ENCODE assay signal across 28 mouse cellular contexts in the genomic region with DNA sequence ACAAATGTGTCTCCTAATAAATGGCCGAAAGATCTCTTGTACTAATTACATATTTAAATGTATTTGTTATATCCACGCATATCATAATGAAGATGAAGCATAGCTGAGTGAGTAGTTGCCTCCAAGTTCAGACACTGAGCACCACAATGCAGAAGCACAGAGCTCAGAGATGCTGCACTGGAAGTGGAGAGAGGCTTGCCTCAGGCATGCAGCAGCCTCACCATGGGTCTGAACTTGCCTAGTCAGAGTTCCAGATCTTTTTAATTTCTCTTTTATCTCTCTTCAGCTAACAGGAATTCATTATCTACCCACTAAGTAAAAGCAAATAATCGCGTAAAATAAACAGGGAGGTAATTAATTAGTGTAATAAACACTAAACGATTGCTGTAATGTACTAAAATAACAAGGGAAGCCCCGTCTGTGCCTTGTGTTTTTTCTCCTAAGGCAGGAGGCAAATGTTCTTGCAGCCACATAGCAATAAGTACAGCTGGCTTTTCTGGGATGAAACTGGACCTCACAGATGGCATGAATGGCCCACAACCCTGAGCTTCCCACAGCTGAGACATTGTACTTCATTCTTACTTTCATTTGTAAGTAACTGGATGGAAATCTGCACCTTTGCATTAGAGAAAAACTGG.
DNase-seq lines count a peak whose midpoint lies in the region; ATAC-seq lines count a peak whose summit lies in the region.
"Had no signal": no experiment of that assay in that cellular context is flagged by ENCODE, and none has a peak within 500 bp of the region (broad histone marks: within the 10 kb centered on the region; RNA-seq: fewer than 3 reads in every experiment).

No protein-coding gene starts in this region.

- H3K4me3 ChIP-seq in kidney, embryonic 14.5 days (ENCODE audit: low read length), result no peak overlapping the region
- H3K4me3 ChIP-seq in neural tube, embryonic 14.5 days (ENCODE audit: low read depth, low read length), result no peak overlapping the region
- H3K4me3 ChIP-seq: forebrain, embryonic 15.5 days; gastrocnemius, adult 2 months; intestine, embryonic 15.5 days had no signal

- peak; percentile 31 for DNase-seq in heart, adult 11 months
- DNase-seq in heart, adult 8-10 months (ENCODE audit: low spot score), result no peak
- DNase-seq in kidney, postnatal 10 days, result peak; percentile 10
- peak; percentile 6 for DNase-seq in Muller cell, postnatal 12 days (ENCODE audit: inconsistent ontology term)
- no peak for DNase-seq in heart, postnatal 36 days
- DNase-seq: adrenal gland, postnatal 10 days; cerebellum, adult 8-10 months; cerebellum, postnatal 36 days; gastrocnemius, adult 2 months; heart, postnatal 14 days; kidney, adult 2 months; kidney, postnatal 14 days; liver; lung, adult 2 months; lung, postnatal 10 days; right cerebral cortex, postnatal 4 days; thymus, adult 18-20 months; thymus, postnatal 25 days had no signal

- H3K27ac ChIP-seq in kidney, embryonic 14.5 days (ENCODE audit: low read depth, low read length), result no peak overlapping the region
- no peak overlapping the region for H3K27ac ChIP-seq in neural tube, embryonic 14.5 days (ENCODE audit: low read depth, low read length)
- H3K27ac ChIP-seq: forebrain, embryonic 15.5 days; gastrocnemius, adult 2 months; hindbrain, postnatal 0 days; intestine, embryonic 15.5 days; liver, embryonic 14.5 days; macrophage; stomach, postnatal 0 days had no signal

- intact Hi-C loops in heart, postnatal 36 days (cut with DNase I), result no loop called here

- WGBS in kidney, embryonic 14.5 days, result 56% methylated on average over 6 of the region's 6 CpGs
- 59% methylated on average over 6 of the region's 6 CpGs for WGBS in neural tube, embryonic 14.5 days

- no peaks in the 10 kb centered on the region for H3K36me3 ChIP-seq in kidney, embryonic 14.5 days (ENCODE audit: control insufficient read depth, insufficient read depth, low read length)
- no peaks in the 10 kb centered on the region for H3K36me3 ChIP-seq in neural tube, embryonic 14.5 days (ENCODE audit: control insufficient read depth, insufficient read depth, low read length)
- H3K36me3 ChIP-seq: forebrain, embryonic 15.5 days; G1E; intestine, embryonic 15.5 days had no signal

- H3K4me1 ChIP-seq in kidney, embryonic 14.5 days (ENCODE audit: control insufficient read depth, insufficient read depth, low read length), result no peaks in the 10 kb centered on the region
- no peaks in the 10 kb centered on the region for H3K4me1 ChIP-seq in neural tube, embryonic 14.5 days (ENCODE audit: control insufficient read depth, insufficient read depth, low read length)
- H3K4me1 ChIP-seq: forebrain, embryonic 15.5 days; intestine, embryonic 15.5 days had no signal

- no peak overlapping the region for H3K9ac ChIP-seq in kidney, embryonic 14.5 days (ENCODE audit: low read depth, low read length)
- no peak overlapping the region for H3K9ac ChIP-seq in neural tube, embryonic 14.5 days (replicated peaks; ENCODE audit: low read depth, low read length)
- H3K9ac ChIP-seq: forebrain, embryonic 15.5 days; intestine, embryonic 15.5 days; liver, embryonic 14.5 days had no signal

- no peaks in the 10 kb centered on the region for H3K27me3 ChIP-seq in kidney, embryonic 14.5 days (ENCODE audit: control insufficient read depth, insufficient read depth, low read length)
- no peaks in the 10 kb centered on the region for H3K27me3 ChIP-seq in neural tube, embryonic 14.5 days (ENCODE audit: control insufficient read depth, insufficient read depth, low read length)
- H3K27me3 ChIP-seq: forebrain, embryonic 15.5 days; intestine, embryonic 15.5 days; Patski had no signal

- no peaks in the 10 kb centered on the region for H3K9me3 ChIP-seq in kidney, embryonic 14.5 days (ENCODE audit: control insufficient read depth, low read length)
- H3K9me3 ChIP-seq in neural tube, embryonic 14.5 days (ENCODE audit: control insufficient read depth, low read length), result no peaks in the 10 kb centered on the region
- H3K9me3 ChIP-seq: forebrain, embryonic 15.5 days; G1E; intestine, embryonic 15.5 days had no signal

- H3K4me2 ChIP-seq in kidney, embryonic 14.5 days (replicated peaks; ENCODE audit: low read depth, low read length), result no peak overlapping the region
- H3K4me2 ChIP-seq in neural tube, embryonic 14.5 days (ENCODE audit: low read depth, low read length), result no peak overlapping the region
- H3K4me2 ChIP-seq: forebrain, embryonic 15.5 days; intestine, embryonic 15.5 days had no signal

- ATAC-seq in kidney, embryonic 14.5 days (ENCODE audit: low FRiP score, low TSS enrichment), result no peak
- peak; percentile 87 for ATAC-seq in neural tube, embryonic 14.5 days (ENCODE audit: low read depth)
- ATAC-seq: forebrain, embryonic 15.5 days; hindbrain, postnatal 0 days; intestine, embryonic 15.5 days; Patski had no signal

Comparison
In these comparisons a context has a peak if more than half of its experiments do, and no peak if none do; other contexts are left out.
1. DNase-seq: peak in heart, adult 11 months (single experiment), kidney, postnatal 10 days (single experiment) and Muller cell, postnatal 12 days (single experiment); none in heart, adult 8-10 months (single experiment) and heart, postnatal 36 days (0 of 2).